Mouse (Mus musculus): ENCODE results near the gene Ltb4r1. TPM values are rescaled to one million over a fixed set of nuclear protein-coding genes. Genes with fewer than 3 reads are reported as not detected.

The Ltb4r1 gene
- under 1 TPM; 0.52 to 0.95 TPM for total RNA-seq (2023)

GRCm38 (mm10) chr14:55765696-55766095, at the start of gene Ltb4r1:
TSS of gene Ltb4r1 (plus strand) at chr14:55765962.

GRCm38 (mm10) chr14:55721700-55722437, 43.9 kb upstream of the Ltb4r1 start, which contains the start of gene Rabggta:
TSS of gene Rabggta (minus strand) at chr14:55722263.

GRCm38 (mm10) chr14:55745180-55745860, 20.4 kb upstream of the Ltb4r1 start, which contains the start of the genes Dhrs1 and Nop9:
TSS of gene Dhrs1 (minus strand) at chr14:55745690.
TSS of gene Nop9 (plus strand) at chr14:55745693.

GRCm38 (mm10) chr14:55758363-55758784, 7.4 kb upstream of the Ltb4r1 start, which contains the start of gene Cideb:
TSS of gene Cideb (minus strand) at chr14:55758458.

GRCm38 (mm10) chr14:55761163-55761562, 4.6 kb upstream of the Ltb4r1 start, which contains the start of gene Ltb4r2:
TSS of gene Ltb4r2 (plus strand) at chr14:55761428.

GRCm38 (mm10) chr14:55783958-55784235, 18.1 kb downstream of the Ltb4r1 start, which contains the start of gene Adcy4:
TSS of gene Adcy4 (minus strand) at chr14:55784095.

GRCm38 (mm10) chr14:55788256-55789050, 22.7 kb downstream of the Ltb4r1 start, which contains the start of gene Ripk3:
TSS of gene Ripk3 (minus strand) at chr14:55788865.

Other genes starting within 250 kb of the Ltb4r1 start
- not detected for gene Nrl, start 241.0 kb upstream of the Ltb4r1 start, total RNA-seq (2023)
- 10 to 100 TPM; 12.3 to 20.4 TPM for gene Pck2, start 225.7 kb upstream of the Ltb4r1 start, total RNA-seq (2023)
- 10 to 100 TPM; 73.6 to 74.9 TPM for gene Dcaf11, start 206.0 kb upstream of the Ltb4r1 start, total RNA-seq (2023)
- gene A730061H03Rik, start 205.6 kb upstream of the Ltb4r1 start, total RNA-seq (2023), result 1 to 10 TPM; 4.9 to 6.6 TPM
- gene Fitm1, start 190.3 kb upstream of the Ltb4r1 start, total RNA-seq (2023), result not detected
- 100 to 1,000 TPM; 310 to 383 TPM for gene Psme1, start 187.8 kb upstream of the Ltb4r1 start, total RNA-seq (2023)
- gene Emc9, start 180.7 kb upstream of the Ltb4r1 start, total RNA-seq (2023), result 10 to 100 TPM; 23.4 to 24.2 TPM
- 100 to 1,000 TPM; 462 to 464 TPM for gene Psme2, start 174.8 kb upstream of the Ltb4r1 start, total RNA-seq (2023)
- gene Rnf31, start 174.3 kb upstream of the Ltb4r1 start, total RNA-seq (2023), result 100 to 1,000 TPM; 112 to 116 TPM
- gene Irf9, start 162.4 kb upstream of the Ltb4r1 start, total RNA-seq (2023), result 100 to 1,000 TPM; 104 to 137 TPM
- 1 to 10 TPM in 1 of 2 experiments, not detected in 1; 1.3 TPM for gene Rec8, start 147.9 kb upstream of the Ltb4r1 start, total RNA-seq (2023)
- 10 to 100 TPM; 70.5 to 88.4 TPM for gene Ipo4, start 130.0 kb upstream of the Ltb4r1 start, total RNA-seq (2023)
- gene Gm49378, start 128.1 kb upstream of the Ltb4r1 start, total RNA-seq (2023), result 1 to 10 TPM; 4.0 to 4.6 TPM
- gene Tm9sf1, start 122.2 kb upstream of the Ltb4r1 start, total RNA-seq (2023), result 10 to 100 TPM; 43.9 to 52.9 TPM
- gene Tssk4, start 115.8 kb upstream of the Ltb4r1 start, total RNA-seq (2023), result 1 to 10 TPM; 4.1 to 5.9 TPM
- gene Mdp1, start 105.5 kb upstream of the Ltb4r1 start, total RNA-seq (2023), result 10 to 100 TPM; 44.5 to 56.7 TPM
- gene Gmpr2, start 94.0 kb upstream of the Ltb4r1 start, total RNA-seq (2023), result 10 to 100 TPM; 19.3 to 25.8 TPM
- gene Nedd8, start 93.8 kb upstream of the Ltb4r1 start, total RNA-seq (2023), result 100 to 1,000 TPM; 182 to 187 TPM
- gene Tinf2, start 84.1 kb upstream of the Ltb4r1 start, total RNA-seq (2023), result 100 to 1,000 TPM in 1 of 2 experiments, 10 to 100 TPM in 1; 94.4 to 113 TPM
- 1 to 10 TPM; 4.4 to 4.9 TPM for gene Tgm1, start 52.0 kb upstream of the Ltb4r1 start, total RNA-seq (2023)
- gene Rabggta, start 43.7 kb upstream of the Ltb4r1 start, total RNA-seq (2023), result 100 to 1,000 TPM in 1 of 2 experiments, 10 to 100 TPM in 1; 82.0 to 104 TPM
- gene Dhrs1, start 20.3 kb upstream of the Ltb4r1 start, total RNA-seq (2023), result 10 to 100 TPM; 16.5 to 19.4 TPM
- gene Nop9, start 20.3 kb upstream of the Ltb4r1 start, total RNA-seq (2023), result 10 to 100 TPM; 31.3 to 38.2 TPM
- gene Cideb, start 7.5 kb upstream of the Ltb4r1 start, total RNA-seq (2023), result not detected
- 1 to 10 TPM; 1.4 to 1.5 TPM for gene Ltb4r2, start 4.5 kb upstream of the Ltb4r1 start, total RNA-seq (2023)
- 1 to 10 TPM in 1 of 2 experiments, under 1 TPM in 1; 0.15 to 1.0 TPM for gene Adcy4, start 18.1 kb downstream of the Ltb4r1 start, total RNA-seq (2023)
- gene Ripk3, start 22.9 kb downstream of the Ltb4r1 start, total RNA-seq (2023), result 10 to 100 TPM; 55.9 to 66.9 TPM
- gene Nfatc4, start 57.2 kb downstream of the Ltb4r1 start, total RNA-seq (2023), result not detected
- gene Nynrin, start 88.0 kb downstream of the Ltb4r1 start, total RNA-seq (2023), result 1 to 10 TPM; 1.1 to 6.0 TPM
- gene Cbln3, start 118.4 kb downstream of the Ltb4r1 start, total RNA-seq (2023), result not detected
- gene Khnyn, start 119.0 kb downstream of the Ltb4r1 start, total RNA-seq (2023), result 10 to 100 TPM; 68.1 to 75.9 TPM
- gene Sdr39u1, start 134.3 kb downstream of the Ltb4r1 start, total RNA-seq (2023), result 10 to 100 TPM; 32.2 to 52.6 TPM
- 1 to 10 TPM in 1 of 2 experiments, not detected in 1; 1.2 TPM for gene Cma1, start 178.7 kb downstream of the Ltb4r1 start, total RNA-seq (2023)
- gene Cma2, start 185.0 kb downstream of the Ltb4r1 start, total RNA-seq (2023), result not detected